Mouse (Mus musculus): Measurements from ENCODE around the gene Bicc1. TPM values are rescaled to one million over a fixed set of nuclear protein-coding genes. Genes with fewer than 3 reads are reported as not detected.

Bicc1 gene
- polyA plus RNA-seq, 1 experiment from 2014 or later: 8.5 TPM

GRCm38 (mm10) chr10:71062151-71062550 is 97.3 kb downstream of the Bicc1 start:
- H3K36me3 ChIP-seq (ENCODE audit: control insufficient read depth, insufficient read depth, low read length): no peaks in the 10 kb centered on the region
- no peak overlapping the region for H3K27ac ChIP-seq (ENCODE audit: low read depth, low read length)
- DNase-seq (ENCODE audit: low spot score) (no peak), ATAC-seq (ENCODE audit: insufficient read depth, low FRiP score, low TSS enrichment) (no peak)
- WGBS: 84% methylated on average over 6 of the region's 6 CpGs
- H3K4me3 ChIP-seq (ENCODE audit: low read depth, low read length): no peak overlapping the region
- no peak overlapping the region for H3K4me2 ChIP-seq (ENCODE audit: low read depth)
- no peak overlapping the region for H3K9ac ChIP-seq (ENCODE audit: low read length)
- no peaks in the 10 kb centered on the region for H3K4me1 ChIP-seq (ENCODE audit: control insufficient read depth, insufficient read depth, low read length)
- no peaks in the 10 kb centered on the region for H3K9me3 ChIP-seq (ENCODE audit: control insufficient read depth, low read length)
- no peaks in the 10 kb centered on the region for H3K27me3 ChIP-seq (ENCODE audit: control insufficient read depth, insufficient read depth, low read length)

GRCm38 (mm10) chr10:71060269-71060668 is 99.2 kb downstream of the Bicc1 start:
- no peaks in the 10 kb centered on the region for H3K36me3 ChIP-seq (ENCODE audit: control insufficient read depth, insufficient read depth, low read length)
- no peak overlapping the region for H3K4me2 ChIP-seq (ENCODE audit: low read depth)
- no peak overlapping the region for H3K27ac ChIP-seq (ENCODE audit: low read depth, low read length)
- H3K4me1 ChIP-seq (ENCODE audit: control insufficient read depth, insufficient read depth, low read length): no peaks in the 10 kb centered on the region
- no peak overlapping the region for H3K4me3 ChIP-seq (ENCODE audit: low read depth, low read length)
- H3K9me3 ChIP-seq (ENCODE audit: control insufficient read depth, low read length): no peaks in the 10 kb centered on the region
- WGBS: 65% methylated on average over 2 of the region's 2 CpGs
- no peak for ATAC-seq (ENCODE audit: insufficient read depth, low FRiP score, low TSS enrichment)
- no peak overlapping the region for H3K9ac ChIP-seq (ENCODE audit: low read length)
- DNase-seq (ENCODE audit: low spot score): no peak
- no peaks in the 10 kb centered on the region for H3K27me3 ChIP-seq (ENCODE audit: control insufficient read depth, insufficient read depth, low read length)

- H3K4me2 ChIP-seq (ENCODE audit: low read depth): no peak overlapping the region
- H3K4me3 ChIP-seq (ENCODE audit: low read depth, low read length): no peak overlapping the region
- H3K27me3 ChIP-seq (ENCODE audit: control insufficient read depth, insufficient read depth, low read length): no peaks in the 10 kb centered on the region
- H3K4me1 ChIP-seq (ENCODE audit: control insufficient read depth, insufficient read depth, low read length): no peaks in the 10 kb centered on the region
- 58% methylated on average over 14 of the region's 14 CpGs for WGBS
- H3K9me3 ChIP-seq (ENCODE audit: control insufficient read depth, low read length): no peaks in the 10 kb centered on the region
- no peak overlapping the region for H3K9ac ChIP-seq (ENCODE audit: low read length)
- H3K27ac ChIP-seq (ENCODE audit: low read depth, low read length): no peak overlapping the region
- ATAC-seq (ENCODE audit: insufficient read depth, low FRiP score, low TSS enrichment) (no peak), DNase-seq (ENCODE audit: low spot score) (no peak)
- no peaks in the 10 kb centered on the region for H3K36me3 ChIP-seq (ENCODE audit: control insufficient read depth, insufficient read depth, low read length)
Observed at GRCm38 (mm10) chr10:71058616-71059247, 100.8 kb downstream of the Bicc1 start.

- Histone ChIP-seq H3K4me2 (ENCODE audit: low read depth) (no peak overlapping the region), H3K9ac (ENCODE audit: low read length) (no peak overlapping the region), H3K9me3 (ENCODE audit: control insufficient read depth, low read length) (no peaks in the 10 kb centered on the region), H3K36me3 (ENCODE audit: control insufficient read depth, insufficient read depth, low read length) (no peaks in the 10 kb centered on the region), H3K27ac (ENCODE audit: low read depth, low read length) (no peak overlapping the region), H3K4me1 (ENCODE audit: control insufficient read depth, insufficient read depth, low read length) (no peaks in the 10 kb centered on the region), H3K4me3 (ENCODE audit: low read depth, low read length) (no peak overlapping the region), H3K27me3 (ENCODE audit: control insufficient read depth, insufficient read depth, low read length) (no peaks in the 10 kb centered on the region)
- 88% methylated on average over 5 of the region's 5 CpGs for WGBS
- DNase-seq (ENCODE audit: low spot score) (no peak), ATAC-seq (ENCODE audit: insufficient read depth, low FRiP score, low TSS enrichment) (no peak)
Observed at GRCm38 (mm10) chr10:71058070-71058469, 101.4 kb downstream of the Bicc1 start.

- no peak for ATAC-seq (ENCODE audit: insufficient read depth, low FRiP score, low TSS enrichment)
- 68% methylated on average over 9 of the region's 9 CpGs for WGBS
- no peak overlapping the region for H3K9ac ChIP-seq (ENCODE audit: low read length)
Observed at GRCm38 (mm10) chr10:71052748-71053147, 106.8 kb downstream of the Bicc1 start.

GRCm38 (mm10) chr10:71052208-71052607 is 107.3 kb downstream of the Bicc1 start:
- Histone ChIP-seq H3K4me1 (ENCODE audit: control insufficient read depth, insufficient read depth, low read length) (no peaks in the 10 kb centered on the region), H3K27me3 (ENCODE audit: control insufficient read depth, insufficient read depth, low read length) (no peaks in the 10 kb centered on the region), H3K27ac (ENCODE audit: low read depth, low read length) (no peak overlapping the region), H3K4me2 (ENCODE audit: low read depth) (no peak overlapping the region), H3K9ac (ENCODE audit: low read length) (no peak overlapping the region), H3K4me3 (ENCODE audit: low read depth, low read length) (no peak overlapping the region), H3K36me3 (ENCODE audit: control insufficient read depth, insufficient read depth, low read length) (no peaks in the 10 kb centered on the region), H3K9me3 (ENCODE audit: control insufficient read depth, low read length) (no peaks in the 10 kb centered on the region)
- ATAC-seq (ENCODE audit: insufficient read depth, low FRiP score, low TSS enrichment): no peak
- 94% methylated on average over 7 of the region's 7 CpGs for WGBS
- no peak for DNase-seq (ENCODE audit: low spot score)

More at GRCm38 (mm10) chr10:71052748-71053147, 106.8 kb downstream of the Bicc1 start:
- no peaks in the 10 kb centered on the region for H3K9me3 ChIP-seq (ENCODE audit: control insufficient read depth, low read length)
- no peak overlapping the region for H3K4me2 ChIP-seq (ENCODE audit: low read depth)
- H3K4me1 ChIP-seq (ENCODE audit: control insufficient read depth, insufficient read depth, low read length): no peaks in the 10 kb centered on the region
- DNase-seq (ENCODE audit: low spot score): no peak
- H3K27ac ChIP-seq (ENCODE audit: low read depth, low read length): no peak overlapping the region
- H3K36me3 ChIP-seq (ENCODE audit: control insufficient read depth, insufficient read depth, low read length): no peaks in the 10 kb centered on the region
- H3K27me3 ChIP-seq (ENCODE audit: control insufficient read depth, insufficient read depth, low read length): no peaks in the 10 kb centered on the region
- no peak overlapping the region for H3K4me3 ChIP-seq (ENCODE audit: low read depth, low read length)

- 85% methylated on average over 10 of the region's 10 CpGs for WGBS
- no peak for ATAC-seq (ENCODE audit: insufficient read depth, low FRiP score, low TSS enrichment)
Observed at GRCm38 (mm10) chr10:71050722-71051333, 108.7 kb downstream of the Bicc1 start.

GRCm38 (mm10) chr10:71049294-71049693 is 110.2 kb downstream of the Bicc1 start:
- Histone ChIP-seq H3K36me3 (ENCODE audit: control insufficient read depth, insufficient read depth, low read length) (no peaks in the 10 kb centered on the region), H3K27ac (ENCODE audit: low read depth, low read length) (no peak overlapping the region), H3K4me2 (ENCODE audit: low read depth) (no peak overlapping the region), H3K9ac (ENCODE audit: low read length) (no peak overlapping the region), H3K4me3 (ENCODE audit: low read depth, low read length) (no peak overlapping the region), H3K9me3 (ENCODE audit: control insufficient read depth, low read length) (no peaks in the 10 kb centered on the region), H3K27me3 (ENCODE audit: control insufficient read depth, insufficient read depth, low read length) (no peaks in the 10 kb centered on the region), H3K4me1 (ENCODE audit: control insufficient read depth, insufficient read depth, low read length) (no peaks in the 10 kb centered on the region)
- 84% methylated on average over 17 of the region's 17 CpGs for WGBS
- DNase-seq (ENCODE audit: low spot score) (no peak), ATAC-seq (ENCODE audit: insufficient read depth, low FRiP score, low TSS enrichment) (no peak)

More at GRCm38 (mm10) chr10:71050722-71051333, 108.7 kb downstream of the Bicc1 start:
- no peak for DNase-seq (ENCODE audit: low spot score)
- Histone ChIP-seq H3K4me2 (ENCODE audit: low read depth) (no peak overlapping the region), H3K27ac (ENCODE audit: low read depth, low read length) (no peak overlapping the region), H3K9me3 (ENCODE audit: control insufficient read depth, low read length) (no peaks in the 10 kb centered on the region), H3K4me1 (ENCODE audit: control insufficient read depth, insufficient read depth, low read length) (no peaks in the 10 kb centered on the region), H3K4me3 (ENCODE audit: low read depth, low read length) (no peak overlapping the region), H3K36me3 (ENCODE audit: control insufficient read depth, insufficient read depth, low read length) (no peaks in the 10 kb centered on the region), H3K27me3 (ENCODE audit: control insufficient read depth, insufficient read depth, low read length) (no peaks in the 10 kb centered on the region), H3K9ac (ENCODE audit: low read length) (no peak overlapping the region)

- 96% methylated on average over 1 of the region's 1 CpGs for WGBS
- Histone ChIP-seq H3K27ac (ENCODE audit: low read depth, low read length) (no peak overlapping the region), H3K36me3 (ENCODE audit: control insufficient read depth, insufficient read depth, low read length) (no peaks in the 10 kb centered on the region), H3K9me3 (ENCODE audit: control insufficient read depth, low read length) (no peaks in the 10 kb centered on the region), H3K27me3 (ENCODE audit: control insufficient read depth, insufficient read depth, low read length) (no peaks in the 10 kb centered on the region), H3K4me3 (ENCODE audit: low read depth, low read length) (no peak overlapping the region), H3K4me2 (ENCODE audit: low read depth) (no peak overlapping the region), H3K4me1 (ENCODE audit: control insufficient read depth, insufficient read depth, low read length) (no peaks in the 10 kb centered on the region), H3K9ac (ENCODE audit: low read length) (no peak overlapping the region)
- DNase-seq (ENCODE audit: low spot score) (no peak), ATAC-seq (ENCODE audit: insufficient read depth, low FRiP score, low TSS enrichment) (no peak)
Observed at GRCm38 (mm10) chr10:71044410-71044809, 115.1 kb downstream of the Bicc1 start.
